Mouse (Mus musculus): ENCODE measurements around the gene Pgm1.

GRCm38 (mm10) chr4:99941655-99942414, 12.6 kb downstream of the Pgm1 start:
- no peak for TF ChIP-seq CTCF (IDR thresholded peaks at IDR 0.05; ENCODE audit: borderline replicate concordance, control insufficient read depth, extremely low read depth, insufficient read depth, low read length, poor library complexity)
- TF ChIP-seq POLR2A (IDR thresholded peaks at IDR 0.05; ENCODE audit: control insufficient read depth, extremely low read depth, insufficient read depth, low read length, poor library complexity) = no peak
